Mouse (Mus musculus): ENCODE measurements around the gene Nr1d2. TPM values are rescaled to one million over a fixed set of nuclear protein-coding genes. Genes with fewer than 3 reads are reported as not detected.
A peak's percentile ranks its signal among the peaks of the same experiment; 100 is the strongest.

Gene Nr1d2
- 3.0 and 3.1 TPM in 2 replicates for polyA plus RNA-seq (2012; rRNA removed)

DNA sequence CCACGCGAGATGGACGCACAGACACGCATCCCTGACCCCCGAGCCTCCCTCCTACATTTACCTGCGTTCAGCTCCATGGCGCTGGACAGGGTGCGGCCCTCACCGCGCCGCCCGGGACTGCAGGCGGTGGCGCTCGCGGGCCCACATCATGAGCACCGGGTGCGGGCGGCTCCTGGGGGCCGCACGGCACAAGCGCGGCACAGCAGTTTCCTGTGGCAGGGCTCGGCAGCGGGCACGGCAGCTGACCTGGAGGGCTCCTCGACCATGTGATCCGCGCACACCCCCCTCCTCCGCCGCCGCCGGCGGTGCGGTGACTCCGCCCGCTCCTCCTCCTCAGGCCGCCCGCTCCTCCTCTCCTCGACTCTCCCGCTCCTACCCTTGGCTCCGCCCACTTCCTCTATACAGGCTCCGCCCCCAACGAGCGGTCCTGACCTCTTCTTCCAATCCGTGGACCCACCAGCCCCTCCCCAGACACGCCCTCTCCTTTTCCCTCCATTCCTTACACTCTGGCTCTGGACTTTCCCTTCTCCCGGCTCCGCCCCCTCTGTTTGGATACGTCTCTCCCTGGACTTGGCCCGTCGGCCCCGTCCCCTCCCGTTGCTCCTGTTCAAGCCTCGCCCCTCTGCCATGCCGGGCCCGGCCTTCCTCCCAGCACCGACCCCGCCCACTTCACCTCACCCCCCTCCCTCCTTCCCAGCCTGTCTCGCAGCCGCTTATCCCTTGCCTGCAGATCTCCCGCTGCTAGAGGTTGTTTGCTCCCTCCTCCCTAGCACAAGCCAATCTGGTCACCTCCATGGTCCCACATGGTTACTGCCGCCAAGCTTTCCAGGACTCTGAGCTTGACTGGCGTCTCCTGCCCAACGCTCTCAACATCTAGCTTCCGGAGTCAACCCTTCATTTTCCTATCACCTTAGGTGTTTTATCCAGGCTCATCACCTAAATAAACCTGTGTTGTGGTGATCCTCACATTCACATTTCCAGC lies at the start of gene Nr1d2:
TSS of gene Nr1d2 (minus strand) at position 378 of the 982 bp plus-strand sequence.
- H3K27me3 ChIP-seq (ENCODE audit: control insufficient read depth, insufficient read depth, low read length): no peaks in the 10 kb centered on the region
- H3K4me3 ChIP-seq (ENCODE audit: control insufficient read depth, low read depth, low read length): peak within 1 kb of the TSS; percentile 96
- H3K4me1 ChIP-seq (ENCODE audit: control insufficient read depth, insufficient read depth, low read length): peaks cover 4% of the 10 kb centered on the region
- TF ChIP-seq POLR2A (IDR thresholded peaks at IDR 0.05; ENCODE audit: control insufficient read depth, low read depth, low read length): peak; percentile 68
- TF ChIP-seq CTCF (IDR thresholded peaks at IDR 0.05; ENCODE audit: control insufficient read depth, insufficient read depth, insufficient replicate concordance, low read depth, low read length): no peak
- H3K27ac ChIP-seq (ENCODE audit: control insufficient read depth, insufficient read depth, low read depth, low read length): peak within 1 kb of the TSS; percentile 96
- H3K36me3 ChIP-seq (ENCODE audit: control insufficient read depth, insufficient read depth, low read length): no peaks in the 10 kb centered on the region

- H3K27me3 ChIP-seq (ENCODE audit: control insufficient read depth, insufficient read depth, low read length): no peaks in the 10 kb centered on the region
- H3K4me3 ChIP-seq (ENCODE audit: control insufficient read depth, low read depth, low read length): no peak overlapping the region
- no peak overlapping the region for H3K27ac ChIP-seq (ENCODE audit: control insufficient read depth, insufficient read depth, low read depth, low read length)
- H3K36me3 ChIP-seq (ENCODE audit: control insufficient read depth, insufficient read depth, low read length): no peaks in the 10 kb centered on the region
- no peak for TF ChIP-seq POLR2A (IDR thresholded peaks at IDR 0.05; ENCODE audit: control insufficient read depth, low read depth, low read length)
- TF ChIP-seq CTCF (IDR thresholded peaks at IDR 0.05; ENCODE audit: control insufficient read depth, insufficient read depth, insufficient replicate concordance, low read depth, low read length): no peak
- H3K4me1 ChIP-seq (ENCODE audit: control insufficient read depth, insufficient read depth, low read length): no peaks in the 10 kb centered on the region
These were observed 48.5 kb upstream of the Nr1d2 start for GRCm38 (mm10) chr14:18287391-18287790.

DNA sequence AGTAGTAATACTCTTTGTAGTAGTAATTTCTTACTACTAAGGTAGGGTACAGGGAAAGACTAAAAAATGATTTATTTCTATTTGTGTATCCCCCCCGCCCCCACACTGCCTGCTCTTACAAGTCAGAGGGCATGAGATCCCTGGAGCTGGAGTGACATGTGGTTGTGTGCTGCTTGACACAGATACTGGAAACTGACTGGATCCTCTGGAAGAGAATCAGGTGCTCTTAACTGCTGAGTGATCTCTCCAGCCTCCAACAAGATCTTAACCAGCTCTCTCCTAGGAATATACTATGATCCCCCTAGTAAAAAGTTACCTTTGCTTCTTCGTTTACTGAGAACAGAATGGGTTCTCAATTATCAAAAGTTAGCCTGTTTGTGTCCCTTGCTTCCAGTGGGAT lies 47.5 kb upstream of the Nr1d2 start:
- TF ChIP-seq CTCF (IDR thresholded peaks at IDR 0.05; ENCODE audit: control insufficient read depth, insufficient read depth, insufficient replicate concordance, low read depth, low read length) (no peak), POLR2A (IDR thresholded peaks at IDR 0.05; ENCODE audit: control insufficient read depth, low read depth, low read length) (no peak)
- Histone ChIP-seq H3K27me3 (ENCODE audit: control insufficient read depth, insufficient read depth, low read length) (no peaks in the 10 kb centered on the region), H3K36me3 (ENCODE audit: control insufficient read depth, insufficient read depth, low read length) (no peaks in the 10 kb centered on the region), H3K4me1 (ENCODE audit: control insufficient read depth, insufficient read depth, low read length) (no peaks in the 10 kb centered on the region), H3K27ac (ENCODE audit: control insufficient read depth, insufficient read depth, low read depth, low read length) (no peak overlapping the region), H3K4me3 (ENCODE audit: control insufficient read depth, low read depth, low read length) (no peak overlapping the region)

- no peak overlapping the region for H3K4me3 ChIP-seq (ENCODE audit: control insufficient read depth, low read depth, low read length)
- TF ChIP-seq POLR2A (IDR thresholded peaks at IDR 0.05; ENCODE audit: control insufficient read depth, low read depth, low read length) (no peak), CTCF (IDR thresholded peaks at IDR 0.05; ENCODE audit: control insufficient read depth, insufficient read depth, insufficient replicate concordance, low read depth, low read length) (no peak)
- H3K27me3 ChIP-seq (ENCODE audit: control insufficient read depth, insufficient read depth, low read length): no peaks in the 10 kb centered on the region
- no peaks in the 10 kb centered on the region for H3K36me3 ChIP-seq (ENCODE audit: control insufficient read depth, insufficient read depth, low read length)
- H3K27ac ChIP-seq (ENCODE audit: control insufficient read depth, insufficient read depth, low read depth, low read length): no peak overlapping the region
- no peaks in the 10 kb centered on the region for H3K4me1 ChIP-seq (ENCODE audit: control insufficient read depth, insufficient read depth, low read length)
These were observed 46.5 kb upstream of the Nr1d2 start for GRCm38 (mm10) chr14:18285476-18285875.

GRCm38 (mm10) chr14:18284581-18284980 lies 45.7 kb upstream of the Nr1d2 start:
- Histone ChIP-seq H3K27ac (ENCODE audit: control insufficient read depth, insufficient read depth, low read depth, low read length) (no peak overlapping the region), H3K36me3 (ENCODE audit: control insufficient read depth, insufficient read depth, low read length) (no peaks in the 10 kb centered on the region; the same call in 1 of the 2 replicates)
- TF ChIP-seq CTCF (IDR thresholded peaks at IDR 0.05; ENCODE audit: control insufficient read depth, insufficient read depth, insufficient replicate concordance, low read depth, low read length) (no peak), POLR2A (IDR thresholded peaks at IDR 0.05; ENCODE audit: control insufficient read depth, low read depth, low read length) (no peak)

GRCm38 (mm10) chr14:18280375-18280774 lies 41.4 kb upstream of the Nr1d2 start:
- Histone ChIP-seq H3K27me3 (ENCODE audit: control insufficient read depth, insufficient read depth, low read length) (no peaks in the 10 kb centered on the region), H3K4me3 (ENCODE audit: control insufficient read depth, low read depth, low read length) (no peak overlapping the region), H3K27ac (ENCODE audit: control insufficient read depth, insufficient read depth, low read depth, low read length) (no peak overlapping the region), H3K4me1 (ENCODE audit: control insufficient read depth, insufficient read depth, low read length) (no peaks in the 10 kb centered on the region), H3K36me3 (ENCODE audit: control insufficient read depth, insufficient read depth, low read length) (peaks cover 2% of the 10 kb centered on the region)
- TF ChIP-seq POLR2A (IDR thresholded peaks at IDR 0.05; ENCODE audit: control insufficient read depth, low read depth, low read length): no peak
- no peak for TF ChIP-seq CTCF (IDR thresholded peaks at IDR 0.05; ENCODE audit: control insufficient read depth, insufficient read depth, insufficient replicate concordance, low read depth, low read length)

More at GRCm38 (mm10) chr14:18284581-18284980, 45.7 kb upstream of the Nr1d2 start:
- H3K4me1 ChIP-seq (ENCODE audit: control insufficient read depth, insufficient read depth, low read length): no peaks in the 10 kb centered on the region
- H3K4me3 ChIP-seq (ENCODE audit: control insufficient read depth, low read depth, low read length): no peak overlapping the region
- no peaks in the 10 kb centered on the region for H3K27me3 ChIP-seq (ENCODE audit: control insufficient read depth, insufficient read depth, low read length)

- Histone ChIP-seq H3K4me3 (ENCODE audit: control insufficient read depth, low read depth, low read length) (no peak overlapping the region), H3K4me1 (ENCODE audit: control insufficient read depth, insufficient read depth, low read length) (peaks cover 4% of the 10 kb centered on the region), H3K36me3 (ENCODE audit: control insufficient read depth, insufficient read depth, low read length) (peaks cover 2% of the 10 kb centered on the region), H3K27ac (ENCODE audit: control insufficient read depth, insufficient read depth, low read depth, low read length) (no peak overlapping the region), H3K27me3 (ENCODE audit: control insufficient read depth, insufficient read depth, low read length) (no peaks in the 10 kb centered on the region)
- TF ChIP-seq CTCF (IDR thresholded peaks at IDR 0.05; ENCODE audit: control insufficient read depth, insufficient read depth, insufficient replicate concordance, low read depth, low read length) (no peak), POLR2A (IDR thresholded peaks at IDR 0.05; ENCODE audit: control insufficient read depth, low read depth, low read length) (no peak)
These were observed 35.6 kb upstream of the Nr1d2 start for GRCm38 (mm10) chr14:18274526-18274925.

Measured in testis, adult 2 months (tissue).